Mouse (Mus musculus) Patski (cell line): ENCODE measurements at regions not wholly inside any gene's neighbourhood (a gene's known extent, or its start where the extent isn't known, plus 50 kb on each side); places are given as distances from the start of the nearest gene placed in this dataset.
"Not testable (repeated sequence)": the region's sequence is repeated elsewhere in the genome, so short reads cannot be mapped to it uniquely, and the experiment has no call there.

Experiments used
- ATAC-seq: fragments of 100-300 bp; one replicate; pipeline ENCODE4 v1.8.0; 2021
- CTCF ChIA-PET: fragments of 350-600 bp; sonication (Branson Sonifier 250); formaldehyde crosslinking; loops from one replicate; lab custom pipeline; 2022; ENCODE audit warnings: inconsistent platforms; lab: Charles Lee
- POLR2A ChIA-PET: fragments of 350-600 bp; sonication (Branson Sonifier 250); formaldehyde crosslinking; loops from one replicate; lab custom pipeline; 2022; ENCODE audit warnings: antibody characterized with exemption, inconsistent platforms; lab: Charles Lee
- DNase-seq: peaks from one replicate; pipeline ENCODE4 v3.0.0-alpha.2; 2011; ENCODE audit warnings: low read depth, low spot score
- H3K27me3 ChIP-seq: fragments of 371-371 bp; one replicate; pipeline ENCODE4 v1.5.1; 2021
- CTCF ChIP-seq: fragments of 100-300 bp; IDR thresholded peaks from one replicate; pipeline ENCODE4 v1.5.1; 2021
- in situ Hi-C: fragments of 300-500 bp; cut with MboI; formaldehyde crosslinking; loops from 3 replicates; pipeline ENCODE4 v1.11.1; 2018; ENCODE audit warnings: low pct_unique_long_range_greater_than_20kb, mixed read lengths

DNA sequence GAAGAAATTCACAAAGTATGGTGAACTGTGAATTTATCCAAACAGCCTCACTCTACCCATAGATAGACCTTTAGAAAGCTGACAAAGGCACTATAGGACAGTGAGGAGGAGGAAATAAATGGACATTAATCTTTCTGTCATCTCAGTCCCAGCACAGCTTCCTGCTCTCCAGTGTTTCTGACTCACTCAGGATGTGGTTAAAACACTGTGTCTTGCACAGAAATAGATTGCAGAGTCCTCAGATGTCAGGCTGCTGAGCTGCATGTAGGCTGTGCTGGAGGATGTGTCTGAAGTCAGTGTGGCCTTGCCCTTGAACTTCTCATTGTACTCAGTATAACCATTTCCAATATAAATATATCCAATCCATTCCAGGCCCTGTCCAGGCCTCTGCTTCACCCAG lies 735.6 kb upstream of the Zfp386 start:
- no peak for TF ChIP-seq CTCF
- ATAC-seq (no peak), DNase-seq (no peak)
- ChIA-PET CTCF (no interaction called here), POLR2A (no interaction called here)
- no peaks in the 10 kb centered on the region for H3K27me3 ChIP-seq
- in situ Hi-C loops: loop anchor here (10.0 kb wide), 1 partner anchor 683 kb away; no protein-coding TSS in a partner anchor

- in situ Hi-C loops: loop anchor here (10.0 kb wide), 1 partner anchor 682 kb away; no protein-coding TSS in a partner anchor
- ATAC-seq, CTCF ChIA-PET, H3K27me3 ChIP-seq, DNase-seq, POLR2A ChIA-PET: not testable (repeated sequence)
These were observed 734.9 kb upstream of the Zfp386 start for GRCm38 (mm10) chr12:115312604-115313003.

GRCm38 (mm10) chr12:115320641-115321040 lies 726.9 kb upstream of the Zfp386 start:
- CTCF ChIA-PET, H3K27me3 ChIP-seq, in situ Hi-C loops, ATAC-seq, POLR2A ChIA-PET, DNase-seq: not testable (repeated sequence)

- TF ChIP-seq CTCF: no peak
- POLR2A ChIA-PET: no interaction called here
These were observed 719.1 kb upstream of the Zfp386 start for GRCm38 (mm10) chr12:115328439-115328838.

DNA sequence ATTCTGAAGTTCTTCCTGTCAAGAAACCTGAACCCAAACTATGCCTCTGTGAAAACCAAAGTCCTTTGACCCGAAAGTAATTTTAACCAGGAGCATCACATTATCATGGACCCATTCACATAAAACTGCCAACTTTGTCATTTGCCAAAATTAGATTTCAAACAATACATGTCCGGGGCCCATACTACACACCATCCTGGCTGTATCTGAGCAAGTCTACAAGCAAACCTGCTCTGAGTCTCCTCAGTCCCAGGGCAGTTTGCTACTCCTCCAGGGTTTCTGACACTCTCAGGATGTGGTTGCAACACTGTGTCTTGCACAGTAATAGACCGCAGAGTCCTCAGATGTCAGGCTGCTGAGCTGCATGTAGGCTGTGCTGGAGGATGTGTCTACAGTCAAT lies 712.8 kb upstream of the Zfp386 start:
- POLR2A ChIA-PET, ATAC-seq, DNase-seq, CTCF ChIA-PET, H3K27me3 ChIP-seq, in situ Hi-C loops: not testable (repeated sequence)

More at GRCm38 (mm10) chr12:115328439-115328838, 719.1 kb upstream of the Zfp386 start:
- no peak for DNase-seq
- CTCF ChIA-PET: no interaction called here
- ATAC-seq: no peak
- no peaks in the 10 kb centered on the region for H3K27me3 ChIP-seq
- in situ Hi-C loops: no loop called here

DNA sequence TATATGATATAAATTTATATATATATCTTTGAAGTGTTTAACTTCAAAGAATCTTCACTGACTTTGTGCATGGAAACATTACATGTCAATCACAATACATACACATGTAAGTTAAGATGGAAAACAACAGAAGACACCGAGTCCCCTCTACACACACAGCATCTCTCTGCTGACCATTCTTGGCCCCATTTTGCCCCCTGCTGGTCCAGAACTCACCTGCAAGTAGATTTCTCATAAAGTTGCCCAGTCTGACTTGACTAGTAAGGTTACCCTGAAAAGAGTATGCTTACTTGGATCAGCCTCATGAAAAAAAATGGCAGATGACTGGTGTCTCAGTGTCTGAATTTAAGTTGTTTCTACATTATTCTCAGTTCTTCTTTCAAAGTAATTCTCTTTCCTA lies 710.9 kb upstream of the Zfp386 start:
- no peak for ATAC-seq
- POLR2A ChIA-PET: no interaction called here
- in situ Hi-C loops: no loop called here
- no peak for DNase-seq
- no peaks in the 10 kb centered on the region for H3K27me3 ChIP-seq
- TF ChIP-seq CTCF: no peak
- CTCF ChIA-PET: no interaction called here

DNA sequence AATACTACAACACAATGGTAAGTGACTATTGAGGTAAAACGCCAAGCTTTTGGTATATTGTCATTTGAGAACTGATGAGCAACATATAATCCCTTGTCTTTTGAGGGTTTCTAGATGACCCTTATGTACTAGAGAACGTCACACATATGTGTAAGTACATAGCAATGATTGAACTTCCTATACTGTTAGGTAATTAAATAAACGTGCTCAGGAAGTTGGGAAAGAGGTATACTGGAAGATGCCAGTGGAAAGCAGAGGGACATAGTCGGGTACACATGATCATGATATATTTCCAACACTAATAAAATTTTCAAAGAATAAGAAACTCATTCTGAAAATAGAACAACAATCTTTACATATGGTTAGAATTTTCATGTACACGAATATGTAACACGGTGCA lies 701.4 kb upstream of the Zfp386 start:
- CTCF ChIA-PET, in situ Hi-C loops, ATAC-seq, DNase-seq, H3K27me3 ChIP-seq, POLR2A ChIA-PET: not testable (repeated sequence)

GRCm38 (mm10) chr12:115359050-115359449 lies 688.5 kb upstream of the Zfp386 start:
- ATAC-seq, in situ Hi-C loops, CTCF ChIA-PET, POLR2A ChIA-PET, DNase-seq, H3K27me3 ChIP-seq: not testable (repeated sequence)

- ATAC-seq, DNase-seq, CTCF ChIA-PET, in situ Hi-C loops, POLR2A ChIA-PET, H3K27me3 ChIP-seq: not testable (repeated sequence)
These were observed 681.9 kb upstream of the Zfp386 start for GRCm38 (mm10) chr12:115365628-115366027.

DNA sequence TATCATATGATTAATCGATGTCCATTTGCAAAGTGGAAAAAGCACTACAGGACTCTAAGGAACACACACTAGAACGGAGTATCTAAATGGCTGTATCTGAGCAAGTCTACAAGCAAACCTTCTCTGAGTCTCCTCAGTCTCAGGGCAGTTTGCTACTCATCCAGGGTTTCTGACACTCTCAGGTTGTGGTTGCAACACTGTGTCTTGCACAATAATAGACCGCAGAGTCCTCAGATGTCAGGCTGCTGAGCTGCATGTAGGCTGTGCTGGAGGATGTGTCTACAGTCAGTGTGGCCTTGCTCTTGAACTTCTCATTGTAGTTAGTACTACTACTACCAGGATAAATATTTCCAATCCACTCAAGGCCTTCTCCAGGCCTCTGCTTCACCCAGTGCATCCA lies 675.7 kb upstream of the Zfp386 start:
- H3K27me3 ChIP-seq, CTCF ChIA-PET, POLR2A ChIA-PET, in situ Hi-C loops, DNase-seq, ATAC-seq: not testable (repeated sequence)

DNA sequence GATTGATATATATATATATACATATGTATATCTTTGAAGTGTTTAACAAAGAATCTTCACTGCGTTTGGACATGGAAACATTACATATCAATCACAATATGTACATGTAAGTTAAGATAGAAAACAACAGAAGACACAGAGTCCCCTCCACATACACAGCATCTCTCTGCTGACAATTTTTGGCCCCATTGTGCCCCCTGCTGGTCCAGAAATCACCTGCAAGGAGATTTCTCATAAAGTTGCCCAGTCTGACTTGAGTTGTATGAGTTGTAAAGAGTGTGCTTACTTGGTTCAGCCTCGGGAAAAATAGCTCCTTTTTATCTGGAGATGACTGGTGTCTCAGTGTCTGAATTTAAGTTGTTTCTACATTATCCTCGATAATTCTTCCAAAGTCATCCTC lies 674.5 kb upstream of the Zfp386 start:
- DNase-seq, POLR2A ChIA-PET, in situ Hi-C loops, H3K27me3 ChIP-seq, CTCF ChIA-PET, ATAC-seq: not testable (repeated sequence)

DNA sequence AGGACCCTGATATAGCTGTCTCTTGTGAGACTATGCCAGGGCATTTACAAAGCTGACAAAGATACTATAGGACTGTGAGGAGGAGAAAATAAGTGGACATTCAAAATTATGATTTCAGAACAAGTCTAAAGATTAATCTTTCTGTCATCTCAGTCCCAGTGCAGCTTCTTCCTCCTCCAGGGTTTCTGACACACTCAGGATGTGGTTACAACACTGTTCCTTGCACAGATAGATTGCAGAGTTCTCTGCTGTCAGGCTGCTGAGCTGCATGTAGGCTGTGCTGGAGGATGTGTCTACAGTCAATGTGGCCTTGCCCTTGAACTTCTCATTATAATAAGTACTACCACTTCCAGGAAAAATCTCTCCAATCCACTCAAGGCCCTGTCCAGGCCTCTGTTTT lies 661.0 kb upstream of the Zfp386 start:
- DNase-seq, ATAC-seq, H3K27me3 ChIP-seq, POLR2A ChIA-PET, CTCF ChIA-PET, in situ Hi-C loops: not testable (repeated sequence)
